Mouse (Mus musculus) gastrocnemius, adult 8-10 months (tissue): Measurements from ENCODE around the gene Rasip1. TPM values are rescaled to one million over a fixed set of nuclear protein-coding genes. Genes with fewer than 3 reads are reported as not detected.
A peak's percentile ranks its signal among the peaks of the same experiment; 100 is the strongest.

Source experiments
- DNase-seq, 2 experiments: peaks; one replicate each; pipeline ENCODE4 v3.0.0; 2022; ENCODE audit warnings: low spot score in 2 of 2
- total RNA-seq, 4 experiments: library from RNA; stranded (reverse); gene quantifications; 2 replicates each; pipeline ENCODE4 v1.2.4; 2022

The Rasip1 gene
- total RNA-seq, 4 experiments from 2014 or later, result 5.1 to 7.0 (median 5.3) TPM

DNA sequence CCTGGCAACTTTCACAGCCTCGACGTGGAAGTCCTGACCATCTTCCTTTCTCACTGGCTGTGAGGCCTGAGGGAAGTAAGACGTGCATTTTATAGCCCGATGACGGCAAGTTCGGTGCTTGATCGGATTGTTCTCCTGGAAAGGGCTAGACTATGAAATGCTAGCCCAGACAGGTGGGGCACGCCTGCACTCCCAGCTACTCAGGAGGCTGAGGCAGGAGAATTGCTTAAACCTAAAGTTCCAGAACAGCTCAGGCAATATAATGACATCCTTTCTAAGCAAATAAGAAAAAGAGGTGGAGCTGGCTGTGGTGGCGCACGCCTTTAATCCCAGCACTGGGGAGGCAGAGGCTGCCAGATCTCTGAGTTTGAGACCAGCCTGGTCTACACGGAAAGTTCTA, 3.8 kb upstream of the Rasip1 start:
- no peak for DNase-seq

DNA sequence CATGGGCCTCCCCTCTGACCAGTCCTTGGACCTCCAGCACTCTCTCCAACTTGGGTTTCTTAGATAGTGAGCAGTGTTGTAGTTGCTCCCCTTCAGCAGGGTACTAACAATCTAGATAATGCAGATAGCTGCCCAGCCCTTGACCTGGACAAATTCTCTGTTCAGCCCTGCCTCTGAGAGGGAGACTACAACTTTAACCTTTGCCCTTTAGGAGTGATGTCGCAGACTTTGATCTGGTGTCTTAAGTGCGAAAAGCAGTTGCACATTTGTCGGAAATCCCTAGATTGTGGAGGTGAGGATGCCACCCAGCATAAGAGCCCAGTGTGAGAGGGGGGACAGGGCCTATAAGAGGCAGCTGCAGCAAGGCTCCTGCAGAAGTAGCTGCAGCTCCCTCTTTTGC, 2.6 kb upstream of the Rasip1 start:
- DNase-seq, result no peak

DNA sequence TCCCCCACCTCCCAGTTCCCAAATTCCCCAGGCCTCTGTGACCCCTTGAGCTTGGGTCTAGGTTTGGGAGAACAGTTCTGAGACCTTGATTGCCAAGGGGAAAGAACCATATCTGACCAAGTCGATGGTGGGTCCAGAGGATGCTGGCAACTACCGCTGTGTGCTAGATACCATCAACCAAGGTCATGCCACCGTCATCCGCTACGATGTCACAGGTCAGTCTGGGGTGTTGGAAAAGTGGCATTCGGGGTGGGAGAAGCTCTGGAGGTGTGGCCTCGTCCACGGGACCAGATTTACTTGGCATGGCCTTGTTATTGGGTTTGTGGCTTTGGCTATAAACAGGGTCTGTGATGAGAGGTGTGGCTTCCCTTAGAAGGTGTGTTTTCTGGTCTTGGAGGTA, 1.8 kb upstream of the Rasip1 start:
- no peak for DNase-seq

- DNase-seq, result no peak
These were observed 664 bp upstream of the Rasip1 start for GRCm38 (mm10) chr7:45626571-45627076.

DNA sequence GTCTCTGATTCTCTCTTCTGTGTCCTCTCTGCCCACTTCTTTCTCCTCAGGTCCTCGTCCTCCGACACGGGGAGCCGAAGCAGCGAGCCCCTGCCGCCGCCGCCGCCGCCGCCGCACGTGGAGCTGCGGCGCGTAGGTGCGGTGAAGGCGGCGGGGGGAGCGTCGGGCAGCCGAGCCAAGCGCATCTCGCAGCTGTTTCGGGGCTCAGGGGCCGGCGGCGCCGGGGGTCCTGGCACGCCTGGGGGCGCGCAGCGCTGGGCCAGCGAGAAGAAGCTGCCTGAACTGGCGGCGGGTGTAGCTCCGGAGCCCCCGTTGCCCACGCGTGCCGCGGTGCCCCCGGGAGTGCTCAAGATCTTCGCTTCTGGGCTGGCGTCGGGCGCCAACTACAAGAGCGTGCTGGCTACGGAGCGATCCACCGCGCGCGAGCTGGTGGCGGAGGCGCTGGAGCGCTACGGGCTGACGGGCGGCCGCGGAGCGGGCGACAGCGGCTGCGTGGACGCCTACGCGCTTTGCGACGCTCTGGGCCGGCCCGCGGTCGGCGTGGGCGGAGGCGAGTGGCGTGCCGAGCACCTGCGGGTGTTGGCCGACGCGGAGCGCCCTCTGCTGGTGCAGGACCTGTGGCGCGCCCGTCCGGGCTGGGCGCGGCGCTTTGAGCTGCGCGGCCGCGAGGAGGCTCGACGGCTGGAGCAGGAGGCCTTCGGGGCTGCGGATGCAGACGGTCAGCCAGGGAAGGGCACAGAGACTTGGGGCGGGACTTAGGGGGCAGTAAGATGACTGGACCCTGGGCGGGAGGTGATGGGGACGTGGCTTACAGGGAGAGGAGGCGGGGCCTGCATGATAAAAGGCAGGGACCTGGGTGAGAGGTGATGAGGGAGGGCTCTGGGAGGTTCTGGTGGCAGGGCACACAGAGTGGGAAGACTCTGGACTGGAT, 1.3 kb downstream of the Rasip1 start:
- peak; percentile 74 to 79 for DNase-seq

DNA sequence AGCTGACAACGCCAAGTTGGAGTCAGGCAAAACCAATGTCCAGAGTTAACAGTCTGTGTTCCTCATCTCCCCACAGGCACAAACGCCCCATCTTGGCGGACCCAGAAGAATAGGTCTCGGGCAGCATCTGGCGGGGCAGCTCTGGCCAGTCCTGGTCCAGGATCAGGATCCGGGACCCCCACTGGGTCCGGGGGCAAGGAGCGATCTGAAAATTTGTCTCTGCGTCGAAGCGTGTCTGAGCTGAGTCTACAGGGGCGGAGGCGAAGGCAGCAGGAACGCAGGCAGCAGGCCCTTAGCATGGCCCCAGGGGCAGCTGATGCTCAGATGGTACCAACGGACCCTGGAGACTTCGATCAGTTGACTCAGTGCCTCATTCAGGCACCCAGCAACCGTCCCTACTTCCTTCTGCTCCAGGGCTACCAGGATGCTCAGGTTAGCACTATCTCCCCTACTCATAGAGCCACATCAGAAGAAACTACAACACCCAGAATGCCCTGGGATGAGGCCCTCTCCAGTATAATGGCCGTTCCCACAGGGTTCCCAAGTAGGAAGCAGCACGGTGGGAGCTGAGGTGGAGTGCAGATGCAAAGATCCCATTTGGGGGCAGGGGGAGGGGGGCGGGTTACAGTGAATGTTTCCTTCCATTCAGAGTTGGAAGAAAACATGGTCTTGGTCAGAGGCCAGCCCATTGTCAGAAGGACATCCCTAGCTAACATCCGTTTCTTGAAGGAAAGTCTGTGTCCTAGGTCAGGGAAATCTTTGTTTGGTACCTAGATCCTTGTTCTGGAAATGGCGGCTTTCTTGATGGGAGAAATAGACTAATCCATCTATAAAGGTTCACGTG, 3.0 kb downstream of the Rasip1 start:
- DNase-seq, result no peak

GRCm38 (mm10) chr7:45632499-45632898, 5.2 kb downstream of the Rasip1 start:
- no peak for DNase-seq

- no peak for DNase-seq
These were observed 7.8 kb downstream of the Rasip1 start for GRCm38 (mm10) chr7:45634946-45635681.

DNA sequence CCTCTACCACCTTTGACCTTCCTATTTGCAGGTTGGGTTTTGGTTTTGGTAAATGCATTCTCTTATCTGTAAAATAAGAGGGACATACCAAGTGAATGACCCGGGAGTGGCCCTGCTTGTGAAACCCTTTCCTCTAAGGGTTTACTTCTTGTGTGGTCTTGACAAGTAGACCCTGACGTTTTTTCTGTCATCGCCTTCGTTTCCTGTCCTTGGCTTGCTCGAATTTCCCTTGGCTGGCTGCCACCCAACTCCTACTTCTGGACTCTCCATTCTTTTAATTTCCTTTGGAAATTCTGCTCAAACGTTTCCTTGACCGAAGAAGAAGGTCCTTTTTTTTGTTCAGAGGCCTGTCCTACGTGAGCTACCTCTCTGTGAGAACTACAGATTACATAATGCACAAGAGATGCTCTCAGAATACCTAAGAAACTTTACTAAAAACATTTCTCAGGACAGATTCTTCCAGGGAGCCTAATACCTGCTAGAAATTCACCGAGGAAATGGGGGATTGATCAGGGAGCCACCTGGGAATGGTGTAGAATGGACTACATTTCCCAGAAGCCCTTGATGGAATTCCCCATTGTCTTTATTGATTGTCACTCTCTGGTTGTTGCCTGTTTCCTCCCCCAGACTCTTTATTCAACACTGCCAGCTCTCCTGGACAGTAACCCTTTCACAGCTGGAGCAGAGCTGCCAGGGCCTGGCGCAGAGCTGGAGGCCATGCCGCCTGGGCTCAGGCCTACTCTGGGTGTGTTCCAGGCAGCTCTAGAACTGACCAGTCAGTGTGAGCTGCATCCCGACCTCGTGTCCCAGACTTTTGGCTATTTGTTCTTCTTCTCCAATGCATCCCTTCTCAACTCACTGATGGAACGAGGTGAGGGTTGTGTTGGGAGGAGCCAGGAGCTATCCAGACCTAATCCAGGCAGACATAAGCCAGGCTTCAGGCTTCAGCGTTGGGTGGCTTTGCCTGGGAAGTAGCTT, 8.7 kb downstream of the Rasip1 start:
- no peak for DNase-seq

GRCm38 (mm10) chr7:45637710-45638109, 10.4 kb downstream of the Rasip1 start:
- no peak for DNase-seq

- peak; percentile 94 to 97 for DNase-seq
These were observed 11.5 kb downstream of the Rasip1 start for GRCm38 (mm10) chr7:45638623-45639401.

GRCm38 (mm10) chr7:45639561-45640027, 12.3 kb downstream of the Rasip1 start, which contains the start of gene Mamstr:
Gene Mamstr (plus strand): TSS chr7:45639977.
- DNase-seq, result peak; percentile 77 to 90

DNA sequence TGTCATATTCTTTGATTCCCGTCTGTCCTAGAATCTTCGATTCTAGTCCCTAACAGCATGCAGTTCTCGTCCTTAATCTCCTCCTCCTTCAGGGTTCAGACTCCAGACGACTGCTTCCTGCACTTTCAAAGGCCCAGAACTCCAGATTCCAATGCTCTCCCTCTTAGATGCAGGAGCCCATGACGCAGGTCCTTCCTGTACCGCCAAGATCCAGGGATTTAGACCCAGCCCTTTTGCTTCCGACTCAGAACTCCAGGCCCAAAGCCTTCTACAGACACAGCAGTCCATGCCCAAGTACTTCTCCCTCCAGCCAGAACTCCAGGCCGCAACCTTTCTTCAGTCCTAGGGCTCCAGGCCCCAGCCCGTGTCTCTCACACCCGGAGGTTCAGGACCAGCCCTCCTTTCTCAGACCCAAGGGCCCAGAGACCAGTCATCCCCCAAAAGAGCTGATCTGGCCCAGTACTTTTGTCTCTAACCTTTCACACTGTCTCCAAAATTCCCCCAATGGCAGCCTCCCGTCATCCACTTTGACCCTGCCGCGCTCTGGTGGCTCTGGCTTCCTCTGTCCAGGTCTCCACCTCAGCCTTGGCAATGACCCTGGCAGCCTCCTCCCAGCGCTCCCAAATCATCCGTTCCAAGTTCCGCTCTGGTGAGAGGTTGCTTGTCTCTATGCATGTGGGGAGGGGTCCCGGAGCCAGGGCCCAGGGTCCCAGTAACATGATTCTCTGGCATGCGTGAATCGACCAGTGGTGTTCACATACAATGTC, 13.1 kb downstream of the Rasip1 start:
- DNase-seq, result peak; percentile 26 to 58

DNA sequence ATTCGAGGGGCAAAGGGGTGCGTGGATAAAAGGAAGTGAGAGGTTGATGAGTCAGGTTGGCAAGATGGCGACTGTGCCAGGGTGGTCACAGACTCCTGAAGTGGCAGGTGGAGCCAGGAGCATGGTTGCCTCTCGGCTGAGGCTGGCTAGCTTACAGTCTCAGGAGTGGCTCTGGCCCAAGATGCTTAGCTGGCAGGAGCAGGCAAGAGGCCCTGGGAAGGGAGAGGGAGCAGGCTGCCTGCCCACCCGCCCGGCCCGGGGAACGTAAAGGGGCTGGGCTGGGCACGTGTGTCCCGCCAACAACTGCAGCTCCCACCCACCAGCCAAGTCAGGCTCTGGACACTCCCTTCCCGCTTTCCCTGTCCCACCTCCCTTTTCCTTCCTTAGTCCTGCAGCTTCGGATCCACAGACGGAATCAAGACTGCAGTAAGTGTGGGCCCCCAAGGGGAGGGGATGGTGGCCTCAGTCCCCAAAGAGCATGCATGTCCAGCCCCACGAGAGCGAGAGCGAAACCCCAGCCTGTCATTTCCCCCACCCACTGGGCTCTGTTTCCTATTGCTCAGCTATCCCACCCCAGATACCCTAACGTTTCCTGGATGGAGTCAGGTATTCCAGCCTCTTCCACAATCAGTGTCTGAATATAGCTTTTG, 14.2 kb downstream of the Rasip1 start:
- DNase-seq, result peak; percentile 55 to 75

- no peak for DNase-seq
These were observed 14.8 kb downstream of the Rasip1 start for GRCm38 (mm10) chr7:45642083-45642482.

GRCm38 (mm10) chr7:45642503-45643255, 15.4 kb downstream of the Rasip1 start:
- DNase-seq, result no peak
